ENCODE assay signal across 27 mouse cellular contexts in the genomic region with DNA sequence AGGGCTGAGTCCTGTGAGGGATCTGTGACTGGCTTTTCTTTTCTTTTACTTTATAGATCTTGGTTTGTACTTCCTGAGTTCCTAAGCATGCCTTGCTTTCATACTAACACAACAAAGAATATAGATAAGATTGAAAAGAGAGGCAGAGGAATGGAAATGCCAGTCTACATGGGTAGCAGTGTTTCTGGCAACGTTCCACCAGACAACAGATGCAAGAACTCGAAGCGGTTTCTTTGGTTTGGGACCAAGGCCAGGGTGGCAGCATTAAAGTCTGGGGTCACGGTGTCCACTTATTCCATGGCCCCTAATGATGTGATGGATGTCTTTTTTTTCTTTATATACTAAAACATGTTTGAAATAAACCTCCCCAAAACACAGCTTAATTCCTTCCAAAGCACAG.
A peak's percentile ranks its signal among the peaks of the same experiment; 100 is the strongest.
DNase-seq lines count a peak whose midpoint lies in the region; ATAC-seq lines count a peak whose summit lies in the region.
"Had no signal": no experiment of that assay in that cellular context is flagged by ENCODE, and none has a peak within 500 bp of the region (broad histone marks: within the 10 kb centered on the region; RNA-seq: fewer than 3 reads in every experiment).

No protein-coding gene starts in this region.

- peak overlapping the region; percentile 76 for H3K27ac ChIP-seq in hindbrain, embryonic 13.5 days
- no peak overlapping the region; the same call in 1 of the 2 replicates for H3K27ac ChIP-seq in hindbrain, embryonic 14.5 days
- H3K27ac ChIP-seq in neural tube, embryonic 13.5 days (replicated peaks), result peak overlapping the region; percentile 89
- H3K27ac ChIP-seq: embryonic facial prominence, embryonic 15.5 days; layer of hippocampus, adult 2 months; limb, embryonic 12.5 days; midbrain, embryonic 12.5 days had no signal

- DNase-seq in cerebellum, postnatal 10 days, result peak; percentile 83 to 84
- no peak for DNase-seq in cerebellum, adult 8-10 months
- no peak for DNase-seq in hindbrain, embryonic 14.5 days (ENCODE audit: low spot score)
- DNase-seq in neural tube, embryonic 10.5 days (ENCODE audit: extremely low spot score, low spot score), result no peak
- DNase-seq: B cell, adult 2 months; cerebellum, adult 2 months; gastrocnemius, postnatal 14 days; heart, adult 11 months; kidney, adult 9 months; kidney, postnatal 14 days; liver, postnatal 0 days; lung, postnatal 14 days; thymus, adult 18-20 months; thymus, postnatal 36 days had no signal

- no peak overlapping the region for H3K4me2 ChIP-seq in hindbrain, embryonic 13.5 days
- H3K4me2 ChIP-seq in hindbrain, embryonic 14.5 days (replicated peaks), result no peak overlapping the region
- no peak overlapping the region for H3K4me2 ChIP-seq in neural tube, embryonic 13.5 days
- H3K4me2 ChIP-seq: embryonic facial prominence, embryonic 15.5 days; heart, embryonic 11.5 days; limb, embryonic 12.5 days; liver, embryonic 11.5 days; midbrain, embryonic 12.5 days had no signal

- H3K4me1 ChIP-seq in hindbrain, embryonic 13.5 days (replicated peaks), result peaks cover 80% of the 10 kb centered on the region
- peaks cover 51% of the 10 kb centered on the region for H3K4me1 ChIP-seq in hindbrain, embryonic 14.5 days (replicated peaks; ENCODE audit: control insufficient read depth, insufficient read depth, low read length)
- H3K4me1 ChIP-seq in neural tube, embryonic 13.5 days (replicated peaks), result peaks cover 90% of the 10 kb centered on the region
- H3K4me1 ChIP-seq: limb, embryonic 12.5 days had no signal

- H3K9ac ChIP-seq in hindbrain, embryonic 13.5 days, result no peak overlapping the region; the same call in 1 of the 2 replicates
- no peak overlapping the region for H3K9ac ChIP-seq in hindbrain, embryonic 14.5 days
- no peak overlapping the region for H3K9ac ChIP-seq in neural tube, embryonic 13.5 days
- H3K9ac ChIP-seq: embryonic facial prominence, embryonic 15.5 days; limb, embryonic 12.5 days; liver, postnatal 0 days; midbrain, embryonic 12.5 days had no signal

- 60% methylated on average over 4 of the region's 4 CpGs for WGBS in hindbrain, embryonic 13.5 days
- WGBS in hindbrain, embryonic 14.5 days, result 50% methylated on average over 4 of the region's 4 CpGs
- 52% methylated on average over 4 of the region's 4 CpGs for WGBS in neural tube, embryonic 13.5 days

- no peaks in the 10 kb centered on the region for H3K36me3 ChIP-seq in hindbrain, embryonic 13.5 days
- no peaks in the 10 kb centered on the region for H3K36me3 ChIP-seq in hindbrain, embryonic 14.5 days (replicated peaks; ENCODE audit: control insufficient read depth, insufficient read depth)
- 0 out of 2 replicates have a peak, but pooled peaks cover 5% of the 10 kb centered on the region for H3K36me3 ChIP-seq in neural tube, embryonic 13.5 days
- H3K36me3 ChIP-seq: embryonic facial prominence, embryonic 15.5 days; G1E; limb, embryonic 12.5 days; midbrain, embryonic 12.5 days had no signal

- no peak for ATAC-seq in hindbrain, embryonic 13.5 days (ENCODE audit: low FRiP score)
- ATAC-seq in hindbrain, embryonic 14.5 days (ENCODE audit: low FRiP score), result no peak
- ATAC-seq in neural tube, embryonic 13.5 days (ENCODE audit: low read depth), result no peak
- no peak for ATAC-seq in frontal cortex, adult (ENCODE audit: low TSS enrichment)
- ATAC-seq: intestine, embryonic 16.5 days; liver, postnatal 0 days; Patski had no signal

- no peaks in the 10 kb centered on the region for H3K27me3 ChIP-seq in hindbrain, embryonic 13.5 days
- no peaks in the 10 kb centered on the region for H3K27me3 ChIP-seq in hindbrain, embryonic 14.5 days (ENCODE audit: control insufficient read depth, insufficient read depth, low read length)
- H3K27me3 ChIP-seq in neural tube, embryonic 13.5 days, result no peaks in the 10 kb centered on the region
- H3K27me3 ChIP-seq: CH12.LX; embryonic facial prominence, embryonic 15.5 days; limb, embryonic 12.5 days; midbrain, embryonic 12.5 days had no signal

- H3K4me3 ChIP-seq in hindbrain, embryonic 13.5 days, result no peak overlapping the region
- no peak overlapping the region for H3K4me3 ChIP-seq in hindbrain, embryonic 14.5 days (replicated peaks; ENCODE audit: low read length)
- H3K4me3 ChIP-seq in neural tube, embryonic 13.5 days, result no peak overlapping the region
- H3K4me3 ChIP-seq: embryonic facial prominence, embryonic 15.5 days; layer of hippocampus, adult 2 months; limb, embryonic 12.5 days; midbrain, embryonic 12.5 days had no signal

- H3K9me3 ChIP-seq in hindbrain, embryonic 13.5 days, result no peaks in the 10 kb centered on the region
- no peaks in the 10 kb centered on the region for H3K9me3 ChIP-seq in hindbrain, embryonic 14.5 days (ENCODE audit: control insufficient read depth, low read length)
- H3K9me3 ChIP-seq in neural tube, embryonic 13.5 days, result no peaks in the 10 kb centered on the region
- H3K9me3 ChIP-seq: embryonic facial prominence, embryonic 15.5 days; limb, embryonic 12.5 days; midbrain, embryonic 12.5 days had no signal

Comparison
In these comparisons a context has a peak if more than half of its experiments do, and no peak if none do; other contexts are left out.
1. DNase-seq: peak in cerebellum, postnatal 10 days (2 of 2); none in cerebellum, adult 8-10 months (single experiment), hindbrain, embryonic 14.5 days (single experiment) and neural tube, embryonic 10.5 days (single experiment).